Mouse (Mus musculus) G1E (cell line): Measurements from ENCODE around the gene Gpatch3. TPM values are rescaled to one million over a fixed set of nuclear protein-coding genes. Genes with fewer than 3 reads are reported as not detected.

Source experiments
- ATAC-seq: 2 replicates; pipeline ENCODE4 v1.8.0; 2016; ENCODE audit warnings: mild to moderate bottlenecking; ENCODE audit not compliant: insufficient number of reproducible peaks, poor library complexity, low FRiP score, severe bottlenecking; ENCODE audit errors: extremely low read depth
- DNase-seq: peaks from one replicate; pipeline ENCODE4 v3.0.0; 2012; ENCODE audit warnings: low spot score
- H3K27me3 ChIP-seq: 2 replicates; pipeline ENCODE4 v1.6.1; 2012; ENCODE audit warnings: mild to moderate bottlenecking, low read length, inconsistent platforms; ENCODE audit not compliant: insufficient read depth
- H3K36me3 ChIP-seq: replicated peaks from 2 replicates; pipeline ENCODE3; 2012; ENCODE audit warnings: mild to moderate bottlenecking, inconsistent platforms
- H3K4me1 ChIP-seq: 2 replicates; pipeline ENCODE4 v1.6.1; 2012; ENCODE audit warnings: low read depth, low read length, inconsistent platforms, mixed read lengths; ENCODE audit not compliant: insufficient read depth
- H3K4me3 ChIP-seq: 2 replicates; pipeline ENCODE4 v1.5.1; 2012; ENCODE audit warnings: low read depth, mild to moderate bottlenecking, inconsistent platforms, low read length, moderate library complexity, mixed read lengths
- H3K9me3 ChIP-seq: replicated peaks from 2 replicates; pipeline ENCODE4 v1.6.1; 2012; ENCODE audit warnings: inconsistent platforms
- CTCF ChIP-seq: IDR thresholded peaks from 2 replicates; pipeline ENCODE4 v1.5.1; 2012; ENCODE audit warnings: low read depth, low read length, inconsistent platforms, mixed read lengths
- GATA1 ChIP-seq: IDR thresholded peaks from 2 replicates; pipeline ENCODE4 v1.6.1; 2012; ENCODE audit warnings: borderline replicate concordance, low read length, inconsistent platforms, mixed read lengths
- GATA2 ChIP-seq: IDR thresholded peaks from 2 replicates; pipeline ENCODE4 v1.6.1; 2012; ENCODE audit warnings: low read depth, low read length, inconsistent platforms, borderline replicate concordance
- POLR2AphosphoS5 ChIP-seq: IDR thresholded peaks from 2 replicates; pipeline ENCODE4 v1.6.1; 2012; ENCODE audit warnings: low read depth, low read length, inconsistent platforms; ENCODE audit not compliant: insufficient replicate concordance
- TAL1 ChIP-seq: conservative IDR thresholded peaks from 2 replicates; pipeline ENCODE4 v1.6.1; 2012; ENCODE audit warnings: low read depth, low read length, inconsistent platforms, mixed read lengths
- polyA plus RNA-seq: library from polyadenylated mRNA; stranded (reverse); fragments of >175 nt; gene quantifications from 2 replicates; pipeline ENCODE4 v1.2.3, GENCODE M21; 2012
- total RNA-seq, 2 experiments: library from RNA; stranded (forward) in 1 of 2; stranded (reverse) in 1 of 2; fragments of 200-1000 nt in 1 of 2; fragments of >200 nt in 1 of 2; fragmentation: Nextera tagmentation in 1 of 2; gene quantifications; 2 replicates each; pipeline ENCODE4 v1.2.3; 2014 to 2017

Gene Gpatch3
- total and polyA plus RNA-seq, 3 experiments: 1.9 to 18.7 (median 11.2) TPM

GRCm38 (mm10) chr4:133632483-133633327, 58.2 kb downstream of the Gpatch3 start:
- no peak for TF ChIP-seq GATA2
- no peak for TF ChIP-seq TAL1
- TF ChIP-seq GATA1: no peak
- TF ChIP-seq POLR2AphosphoS5: no peak
- TF ChIP-seq CTCF: no peak
- ATAC-seq (no peak), DNase-seq (peak; percentile 44)
- Histone ChIP-seq H3K36me3 (peaks cover 13% of the 10 kb centered on the region), H3K4me3 (peak overlapping the region; percentile 74), H3K9me3 (no peaks in the 10 kb centered on the region), H3K4me1 (peaks cover 22% of the 10 kb centered on the region), H3K27me3 (peaks cover 18% of the 10 kb centered on the region)

- H3K4me3 ChIP-seq: peak overlapping the region; percentile 74
- H3K9me3 ChIP-seq: no peaks in the 10 kb centered on the region
- no peak for ATAC-seq
- H3K4me1 ChIP-seq: peaks cover 22% of the 10 kb centered on the region
- peak; percentile 88 for DNase-seq
- peaks cover 13% of the 10 kb centered on the region for H3K36me3 ChIP-seq
- TF ChIP-seq CTCF: peak; percentile 55; the same call in 1 of the 2 replicates
- no peak for TF ChIP-seq GATA2
- no peak for TF ChIP-seq TAL1
- no peak for TF ChIP-seq GATA1
- TF ChIP-seq POLR2AphosphoS5: no peak
- peaks cover 18% of the 10 kb centered on the region for H3K27me3 ChIP-seq
Measured at GRCm38 (mm10) chr4:133633332-133634042, 58.9 kb downstream of the Gpatch3 start.

Other genes starting within 250 kb of the Gpatch3 start
- 24.5 and 32.3 TPM in 2 replicates for gene Wdtc1, start 221.3 kb upstream of the Gpatch3 start, total RNA-seq (2014; fragmentation: Nextera tagmentation)
- 6.9 and 7.1 TPM in 2 replicates for gene Wdtc1, start 221.3 kb upstream of the Gpatch3 start, total RNA-seq (2017)
- 53.4 and 61.4 TPM in 2 replicates for gene Wdtc1, start 221.3 kb upstream of the Gpatch3 start, polyA plus RNA-seq
- 27.3 and 30.2 TPM in 2 replicates for gene Slc9a1, start 205.0 kb upstream of the Gpatch3 start, total RNA-seq (2014; fragmentation: Nextera tagmentation)
- gene Slc9a1, start 205.0 kb upstream of the Gpatch3 start, total RNA-seq (2017): 5.3 and 7.3 TPM in 2 replicates
- gene Slc9a1, start 205.0 kb upstream of the Gpatch3 start, polyA plus RNA-seq: 37.0 and 44.6 TPM in 2 replicates
- not detected in 2 replicates for gene Tent5b, start 94.6 kb upstream of the Gpatch3 start, total RNA-seq (2014; fragmentation: Nextera tagmentation)
- gene Tent5b, start 94.6 kb upstream of the Gpatch3 start, total RNA-seq (2017): not detected in 2 replicates
- gene Tent5b, start 94.6 kb upstream of the Gpatch3 start, polyA plus RNA-seq: not detected in 2 replicates
- gene Trnp1, start 76.2 kb upstream of the Gpatch3 start, total RNA-seq (2014; fragmentation: Nextera tagmentation): not detected in 2 replicates
- gene Trnp1, start 76.2 kb upstream of the Gpatch3 start, total RNA-seq (2017): 0.16 TPM in 1 of 2 replicates, not detected in the other
- gene Trnp1, start 76.2 kb upstream of the Gpatch3 start, polyA plus RNA-seq: not detected in 2 replicates
- gene Kdf1, start 55.8 kb upstream of the Gpatch3 start, total RNA-seq (2014; fragmentation: Nextera tagmentation): not detected in 2 replicates
- gene Kdf1, start 55.8 kb upstream of the Gpatch3 start, total RNA-seq (2017): 0.06 TPM in 1 of 2 replicates, not detected in the other
- not detected in 2 replicates for gene Kdf1, start 55.8 kb upstream of the Gpatch3 start, polyA plus RNA-seq
- 150 and 160 TPM in 2 replicates for gene Nudc, start 28.7 kb upstream of the Gpatch3 start, total RNA-seq (2014; fragmentation: Nextera tagmentation)
- gene Nudc, start 28.7 kb upstream of the Gpatch3 start, total RNA-seq (2017): 181 and 220 TPM in 2 replicates
- gene Nudc, start 28.7 kb upstream of the Gpatch3 start, polyA plus RNA-seq: 629 and 697 TPM in 2 replicates
- not detected in 2 replicates for gene Nr0b2, start 21.4 kb upstream of the Gpatch3 start, total RNA-seq (2014; fragmentation: Nextera tagmentation)
- not detected in 2 replicates for gene Nr0b2, start 21.4 kb upstream of the Gpatch3 start, total RNA-seq (2017)
- 0.04 TPM in 1 of 2 replicates, not detected in the other for gene Nr0b2, start 21.4 kb upstream of the Gpatch3 start, polyA plus RNA-seq
- 2.3 and 10.9 TPM in 2 replicates for gene Gpn2, start 9.6 kb downstream of the Gpatch3 start, total RNA-seq (2014; fragmentation: Nextera tagmentation)
- gene Gpn2, start 9.6 kb downstream of the Gpatch3 start, total RNA-seq (2017): 10.2 and 14.0 TPM in 2 replicates
- 46.7 and 58.2 TPM in 2 replicates for gene Gpn2, start 9.6 kb downstream of the Gpatch3 start, polyA plus RNA-seq
- 1.4 and 3.4 TPM in 2 replicates for gene Sfn, start 27.4 kb downstream of the Gpatch3 start, total RNA-seq (2014; fragmentation: Nextera tagmentation)
- 0.41 and 0.66 TPM in 2 replicates for gene Sfn, start 27.4 kb downstream of the Gpatch3 start, total RNA-seq (2017)
- 1.3 and 2.4 TPM in 2 replicates for gene Sfn, start 27.4 kb downstream of the Gpatch3 start, polyA plus RNA-seq
- 9.6 and 11.7 TPM in 2 replicates for gene Zdhhc18, start 75.4 kb downstream of the Gpatch3 start, total RNA-seq (2014; fragmentation: Nextera tagmentation)
- gene Zdhhc18, start 75.4 kb downstream of the Gpatch3 start, total RNA-seq (2017): 4.4 and 5.3 TPM in 2 replicates
- 11.1 and 11.6 TPM in 2 replicates for gene Zdhhc18, start 75.4 kb downstream of the Gpatch3 start, polyA plus RNA-seq
- 13.2 and 15.4 TPM in 2 replicates for gene Pigv, start 97.9 kb downstream of the Gpatch3 start, total RNA-seq (2014; fragmentation: Nextera tagmentation)
- gene Pigv, start 97.9 kb downstream of the Gpatch3 start, total RNA-seq (2017): 5.6 and 5.7 TPM in 2 replicates
- 11.4 and 12.7 TPM in 2 replicates for gene Pigv, start 97.9 kb downstream of the Gpatch3 start, polyA plus RNA-seq
- 224 and 240 TPM in 2 replicates for gene Arid1a, start 182.0 kb downstream of the Gpatch3 start, total RNA-seq (2014; fragmentation: Nextera tagmentation)
- 21.4 and 22.2 TPM in 2 replicates for gene Arid1a, start 182.0 kb downstream of the Gpatch3 start, total RNA-seq (2017)
- gene Arid1a, start 182.0 kb downstream of the Gpatch3 start, polyA plus RNA-seq: 124 and 205 TPM in 2 replicates